Mouse (Mus musculus) embryonic facial prominence, embryonic 13.5 days (tissue): ENCODE measurements at regions not wholly inside any gene's neighbourhood (a gene's known extent, or its start where the extent isn't known, plus 50 kb on each side); places are given as distances from the start of the nearest gene placed in this dataset.
A peak's percentile ranks its signal among the peaks of the same experiment; 100 is the strongest.

ENCODE experiments used
- ATAC-seq: fragments of 200-750 bp; cut with Nextera tagmentation; 2 replicates; pipeline ENCODE4 v1.8.0; 2017; ENCODE audit warnings: low read depth; ENCODE audit not compliant: insufficient number of reproducible peaks, insufficient read depth, low FRiP score, low TSS enrichment
- H3K27ac ChIP-seq: fragments of 300-500 bp; sonication (generic); 2 replicates; pipeline ENCODE4 v1.5.1; 2015; ENCODE audit warnings: moderate library complexity, mild to moderate bottlenecking, inconsistent platforms
- H3K27me3 ChIP-seq: fragments of 300-500 bp; sonication (generic); 2 replicates; pipeline ENCODE4 v1.6.1; 2015; ENCODE audit warnings: mild to moderate bottlenecking, inconsistent platforms
- H3K36me3 ChIP-seq: fragments of 300-500 bp; sonication (generic); 2 replicates; pipeline ENCODE4 v1.6.1; 2015; ENCODE audit warnings: mild to moderate bottlenecking, inconsistent platforms
- H3K4me1 ChIP-seq: fragments of 300-500 bp; sonication (generic); 2 replicates; pipeline ENCODE4 v1.6.1; 2015; ENCODE audit warnings: inconsistent platforms
- H3K4me2 ChIP-seq: fragments of 300-500 bp; sonication (generic); 2 replicates; pipeline ENCODE4 v1.6.1; 2015; ENCODE audit warnings: moderate library complexity, mild to moderate bottlenecking, inconsistent platforms
- H3K4me3 ChIP-seq: fragments of 300-500 bp; sonication (generic); 2 replicates; pipeline ENCODE4 v1.5.1; 2015; ENCODE audit warnings: mild to moderate bottlenecking, inconsistent platforms
- H3K9ac ChIP-seq: fragments of 300-500 bp; sonication (generic); 2 replicates; pipeline ENCODE4 v1.6.1; 2015; ENCODE audit warnings: mild to moderate bottlenecking, inconsistent platforms
- H3K9me3 ChIP-seq: fragments of 300-500 bp; sonication (generic); 2 replicates; pipeline ENCODE4 v1.6.1; 2016; ENCODE audit warnings: inconsistent platforms
- WGBS: fragments of 180-500 bp; shearing (Covaris S2); methylation state at CpG from one replicate; pipeline ENCODE4 v1.1.7; 2015; ENCODE audit warnings: mixed read lengths; 5-methylcytosine and 5-hydroxymethylcytosine counted together

- Histone ChIP-seq H3K9ac (no peak overlapping the region), H3K27me3 (0 out of 2 replicates have a peak, but pooled peaks cover 7% of the 10 kb centered on the region), H3K4me2 (no peak overlapping the region), H3K27ac (no peak overlapping the region; the same call in 1 of the 2 replicates), H3K4me3 (no peak overlapping the region), H3K36me3 (no peaks in the 10 kb centered on the region), H3K9me3 (no peaks in the 10 kb centered on the region), H3K4me1 (peaks cover 19% of the 10 kb centered on the region; the same call in 1 of the 2 replicates)
- no peak for ATAC-seq
- 56% methylated on average over 11 of the region's 11 CpGs for WGBS
Measured at GRCm38 (mm10) chr13:6469446-6470227, 78.3 kb upstream of the Pitrm1 start.

- Histone ChIP-seq H3K9ac (no peak overlapping the region), H3K4me3 (no peak overlapping the region), H3K27me3 (0 out of 2 replicates have a peak, but pooled peaks cover 7% of the 10 kb centered on the region), H3K4me2 (no peak overlapping the region), H3K4me1 (peaks cover 19% of the 10 kb centered on the region; the same call in 1 of the 2 replicates), H3K9me3 (no peaks in the 10 kb centered on the region), H3K27ac (no peak overlapping the region), H3K36me3 (no peaks in the 10 kb centered on the region)
- WGBS: 72% methylated on average over 15 of the region's 15 CpGs
- peak; percentile 60; the same call in 1 of the 2 replicates for ATAC-seq
Measured at GRCm38 (mm10) chr13:6470286-6471103, 77.5 kb upstream of the Pitrm1 start.

GRCm38 (mm10) chr13:6471643-6472042 is 76.3 kb upstream of the Pitrm1 start:
- no peaks in the 10 kb centered on the region for H3K9me3 ChIP-seq
- no peak for ATAC-seq

GRCm38 (mm10) chr13:6473401-6474190 is 74.4 kb upstream of the Pitrm1 start:
- H3K27me3 ChIP-seq: 0 out of 2 replicates have a peak, but pooled peaks cover 7% of the 10 kb centered on the region
- H3K27ac ChIP-seq: no peak overlapping the region; the same call in 1 of the 2 replicates
- H3K4me1 ChIP-seq: peaks cover 19% of the 10 kb centered on the region; the same call in 1 of the 2 replicates
- H3K9ac ChIP-seq: no peak overlapping the region
- no peak for ATAC-seq
- H3K9me3 ChIP-seq: no peaks in the 10 kb centered on the region
- H3K4me3 ChIP-seq: no peak overlapping the region
- H3K4me2 ChIP-seq: no peak overlapping the region
- WGBS: 56% methylated on average over 12 of the region's 12 CpGs
- no peaks in the 10 kb centered on the region for H3K36me3 ChIP-seq

More at GRCm38 (mm10) chr13:6471643-6472042, 76.3 kb upstream of the Pitrm1 start:
- H3K27ac ChIP-seq: no peak overlapping the region
- no peak overlapping the region for H3K4me2 ChIP-seq
- 0 out of 2 replicates have a peak, but pooled peaks cover 7% of the 10 kb centered on the region for H3K27me3 ChIP-seq
- peaks cover 19% of the 10 kb centered on the region; the same call in 1 of the 2 replicates for H3K4me1 ChIP-seq
- no peaks in the 10 kb centered on the region for H3K36me3 ChIP-seq
- no peak overlapping the region for H3K9ac ChIP-seq
- WGBS: 8% methylated on average over 7 of the region's 7 CpGs
- H3K4me3 ChIP-seq: no peak overlapping the region

- 64% methylated on average over 6 of the region's 6 CpGs for WGBS
- no peak overlapping the region for H3K4me2 ChIP-seq
- H3K27ac ChIP-seq: no peak overlapping the region
- no peak for ATAC-seq
- peaks cover 5% of the 10 kb centered on the region; the same call in 1 of the 2 replicates for H3K4me1 ChIP-seq
- H3K27me3 ChIP-seq: no peaks in the 10 kb centered on the region
- no peak overlapping the region for H3K4me3 ChIP-seq
- no peaks in the 10 kb centered on the region for H3K36me3 ChIP-seq
- H3K9ac ChIP-seq: no peak overlapping the region
- no peaks in the 10 kb centered on the region for H3K9me3 ChIP-seq
Measured at GRCm38 (mm10) chr13:6479667-6480066, 68.3 kb upstream of the Pitrm1 start.

DNA sequence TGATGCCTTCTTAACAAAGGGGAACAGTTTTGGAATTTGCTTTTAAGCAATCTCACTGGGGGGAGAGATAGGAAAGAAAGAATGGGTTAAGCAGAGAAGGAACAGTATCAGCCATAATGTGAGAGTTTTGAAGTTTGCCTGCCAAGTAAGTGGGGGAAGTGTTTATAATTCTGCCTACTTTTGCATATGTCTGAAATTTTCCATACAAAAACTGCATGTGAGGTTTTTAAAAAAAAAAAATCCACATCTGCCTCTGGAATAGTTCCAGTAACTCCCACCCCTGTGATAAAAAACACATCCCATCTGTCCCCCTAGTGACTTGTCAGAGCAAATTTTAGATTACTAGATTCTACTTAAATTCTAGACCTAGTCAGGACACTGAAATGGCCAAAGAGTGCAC is 63.5 kb upstream of the Pitrm1 start:
- H3K4me2 ChIP-seq: no peak overlapping the region
- H3K4me1 ChIP-seq: peaks cover 5% of the 10 kb centered on the region; the same call in 1 of the 2 replicates
- no peaks in the 10 kb centered on the region for H3K27me3 ChIP-seq
- H3K36me3 ChIP-seq: no peaks in the 10 kb centered on the region
- ATAC-seq: no peak
- H3K9me3 ChIP-seq: no peaks in the 10 kb centered on the region
- no peak overlapping the region for H3K4me3 ChIP-seq
- H3K9ac ChIP-seq: no peak overlapping the region
- no peak overlapping the region for H3K27ac ChIP-seq

GRCm38 (mm10) chr13:6487837-6488236 is 60.1 kb upstream of the Pitrm1 start:
- H3K9ac ChIP-seq: no peak overlapping the region
- 91% methylated on average over 3 of the region's 3 CpGs for WGBS
- no peaks in the 10 kb centered on the region for H3K36me3 ChIP-seq
- no peaks in the 10 kb centered on the region for H3K9me3 ChIP-seq
- H3K27me3 ChIP-seq: no peaks in the 10 kb centered on the region
- no peak overlapping the region for H3K4me3 ChIP-seq
- H3K4me2 ChIP-seq: no peak overlapping the region
- H3K27ac ChIP-seq: no peak overlapping the region
- no peak for ATAC-seq
- peaks cover 5% of the 10 kb centered on the region; the same call in 1 of the 2 replicates for H3K4me1 ChIP-seq

GRCm38 (mm10) chr13:6492916-6493619 is 54.9 kb upstream of the Pitrm1 start:
- no peak overlapping the region for H3K4me3 ChIP-seq
- ATAC-seq: no peak

More at GRCm38 (mm10) chr13:6492916-6493619, 54.9 kb upstream of the Pitrm1 start:
- H3K27ac ChIP-seq: no peak overlapping the region
- no peaks in the 10 kb centered on the region for H3K27me3 ChIP-seq
- no peaks in the 10 kb centered on the region for H3K9me3 ChIP-seq
- WGBS: 70% methylated on average over 5 of the region's 5 CpGs
- H3K36me3 ChIP-seq: no peaks in the 10 kb centered on the region
- H3K4me1 ChIP-seq: no peaks in the 10 kb centered on the region
- no peak overlapping the region for H3K9ac ChIP-seq
- no peak overlapping the region for H3K4me2 ChIP-seq
